Mouse (Mus musculus): ENCODE data around the gene Smad3. TPM values are rescaled to one million over a fixed set of nuclear protein-coding genes. Genes with fewer than 3 reads are reported as not detected.

Smad3 gene
- total and polyA plus RNA-seq, 3 experiments = 0.81 to 1.5 (median 1.2) TPM

DNA sequence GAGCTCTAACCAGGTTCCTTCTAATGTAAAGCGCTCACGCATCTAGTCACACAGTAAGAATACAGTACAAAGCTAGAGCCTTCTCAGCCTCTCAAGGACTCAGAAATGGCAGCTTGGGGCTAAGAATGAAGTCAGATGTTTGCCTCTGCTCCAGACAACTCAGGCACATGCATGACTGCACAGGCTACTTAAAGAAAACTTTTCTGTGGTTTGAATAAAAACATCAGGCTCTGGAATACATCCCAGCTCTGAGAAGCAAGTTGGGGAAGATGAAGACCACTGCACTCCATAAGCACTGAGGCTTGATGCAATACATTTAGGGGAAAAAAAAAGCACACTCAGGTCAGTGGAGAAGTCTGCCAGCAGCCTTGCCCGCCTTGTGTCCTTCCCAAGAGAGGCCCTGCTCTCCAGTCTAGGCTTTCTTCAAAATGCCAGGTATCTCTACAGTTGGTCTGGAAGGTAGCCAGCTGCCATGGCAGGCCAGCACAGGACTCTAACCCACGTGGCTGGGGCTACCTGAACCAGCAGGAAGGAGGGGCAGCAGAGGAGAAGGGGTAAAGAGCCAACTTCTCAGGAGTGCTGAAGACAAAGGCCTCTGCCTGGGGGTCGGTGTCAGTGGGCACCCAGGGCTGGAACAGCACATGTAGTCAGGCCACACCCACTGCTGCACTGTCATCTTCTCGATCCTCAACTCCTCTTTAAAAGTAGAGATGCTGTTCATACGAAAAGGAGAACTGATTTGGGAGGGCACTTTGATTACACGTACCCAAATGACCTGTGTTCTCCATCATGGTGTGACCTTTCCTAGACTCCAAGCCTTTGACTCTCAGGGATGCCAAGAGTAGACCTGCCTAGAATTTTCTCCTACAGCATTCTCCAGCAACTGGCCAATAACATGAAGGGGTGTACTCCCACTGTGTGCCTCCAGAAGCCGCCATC, 109.9 kb downstream of the Smad3 start:
- H3K4me2 ChIP-seq (ENCODE audit: insufficient read depth, low read depth, poor library complexity, severe bottlenecking) = no peak overlapping the region
- no peak overlapping the region for H3K4me3 ChIP-seq (replicated peaks in 1 of 3; ENCODE audit: low read depth in 2 of 3, low read length in 2 of 3, poor library complexity in 1 of 3)
- peaks cover 0 to 11% of the 10 kb centered on the region in 2 experiments; a peak in 2 of 4 replicates for H3K4me1 ChIP-seq (ENCODE audit: control insufficient read depth in 1 of 2, insufficient read depth in 2 of 2)
- H3K27me3 ChIP-seq (replicated peaks) = no peaks in the 10 kb centered on the region
- no peaks in the 10 kb centered on the region for H3K79me2 ChIP-seq (replicated peaks; ENCODE audit: control insufficient read depth, extremely low read depth, insufficient read depth, poor library complexity, severe bottlenecking)
- TF ChIP-seq IRF4 (IDR thresholded peaks at IDR 0.05; ENCODE audit: low read depth, low read length) (no peak), HCFC1 (IDR thresholded peaks at IDR 0.05; ENCODE audit: low read depth, low read length) (no peak), MAX (IDR thresholded peaks at IDR 0.05; ENCODE audit: low read length) (no peak), ZNF384 (IDR thresholded peaks at IDR 0.05; ENCODE audit: low read depth, low read length) (no peak), USF2 (conservative IDR thresholded peaks at IDR 0.05; ENCODE audit: low read depth, low read length) (no peak), TBP (conservative IDR thresholded peaks at IDR 0.05; ENCODE audit: low read depth, low read length) (no peak), RAD21 (IDR thresholded peaks at IDR 0.05; ENCODE audit: low read depth, low read length) (no peak), CHD2 (IDR thresholded peaks at IDR 0.05; ENCODE audit: low read length) (no peak), PAX5 (IDR thresholded peaks at IDR 0.05; ENCODE audit: low read length) (no peak), ETS1 (conservative IDR thresholded peaks at IDR 0.05; ENCODE audit: low read depth, low read length) (no peak), SMC3 (IDR thresholded peaks at IDR 0.05; ENCODE audit: low read depth, low read length) (no peak), POLR2AphosphoS2 (IDR thresholded peaks at IDR 0.05; ENCODE audit: low read depth, low read length) (no peak; the same call in 1 of the 2 replicates), MAFK (IDR thresholded peaks at IDR 0.05; ENCODE audit: insufficient replicate concordance, low read length) (no peak), BHLHE40 (IDR thresholded peaks at IDR 0.05; ENCODE audit: low read depth, low read length) (no peak), USF1 (IDR thresholded peaks at IDR 0.05; ENCODE audit: low read depth, low read length) (no peak), MAZ (IDR thresholded peaks at IDR 0.05; ENCODE audit: low read depth, low read length) (no peak), E2F4 (IDR thresholded peaks at IDR 0.05; ENCODE audit: insufficient replicate concordance, low read depth, low read length) (no peak), MYC (IDR thresholded peaks at IDR 0.05; ENCODE audit: low read depth, low read length) (no peak)
- H3K36me3 ChIP-seq (replicated peaks in 1 of 2; ENCODE audit: control insufficient read depth in 1 of 2, insufficient read depth in 1 of 2, low read length in 1 of 2) = peaks cover 7 to 53% of the 10 kb centered on the region in 2 experiments
- H3K27ac ChIP-seq (ENCODE audit: insufficient read depth, low read depth) = no peak overlapping the region
- no peak overlapping the region for H3K9ac ChIP-seq (ENCODE audit: insufficient read depth, low read depth)
- dilution Hi-C loops (cut with MboI; ENCODE audit: extremely low pct_ligation_motif_present, extremely low pct_unique_long_range_greater_than_20kb, low sequenced_read_pairs) (no loop called here), in situ Hi-C loops (cut with MboI; ENCODE audit: low pct_ligation_motif_present, low pct_unique_long_range_greater_than_20kb, low sequenced_read_pairs) (no loop called here)
- no peak for DNase-seq (ENCODE audit: extremely low read depth)
- no peaks in the 10 kb centered on the region for H3K9me3 ChIP-seq (replicated peaks; ENCODE audit: low read length)

DNA sequence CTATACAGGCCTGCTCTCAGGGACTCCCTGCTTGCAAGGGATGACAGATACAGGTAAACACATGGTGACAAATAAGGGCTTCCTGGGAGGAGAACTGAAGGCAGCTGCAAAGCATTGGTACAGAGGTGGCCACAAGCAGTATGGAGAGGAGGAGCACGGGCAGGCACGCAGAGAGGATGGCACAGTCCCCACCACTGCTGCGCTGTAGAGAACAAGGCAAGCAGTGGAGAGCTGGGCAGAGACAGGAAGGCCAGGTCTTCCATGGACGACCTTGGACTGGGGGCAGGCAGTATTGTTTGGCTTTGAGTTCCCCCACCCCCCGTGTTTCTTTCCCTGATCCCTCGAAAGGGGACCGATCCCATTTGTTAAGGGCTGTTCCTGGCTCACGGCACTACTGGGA, 112.7 kb downstream of the Smad3 start:
- no peak overlapping the region for H3K27ac ChIP-seq (ENCODE audit: insufficient read depth, low read depth)
- TF ChIP-seq RAD21 (IDR thresholded peaks at IDR 0.05; ENCODE audit: low read depth, low read length) (no peak), IRF4 (IDR thresholded peaks at IDR 0.05; ENCODE audit: low read depth, low read length) (no peak), SMC3 (IDR thresholded peaks at IDR 0.05; ENCODE audit: low read depth, low read length) (no peak), MXI1 (IDR thresholded peaks at IDR 0.05; ENCODE audit: low read depth, low read length) (no peak), MAX (IDR thresholded peaks at IDR 0.05; ENCODE audit: low read length) (no peak), KAT2A (IDR thresholded peaks at IDR 0.05; ENCODE audit: insufficient replicate concordance, low read length) (no peak), PAX5 (IDR thresholded peaks at IDR 0.05; ENCODE audit: low read length) (no peak), BHLHE40 (IDR thresholded peaks at IDR 0.05; ENCODE audit: low read depth, low read length) (no peak), ZMIZ1 (IDR thresholded peaks at IDR 0.05; ENCODE audit: low read depth, low read length) (no peak), ZC3H11A (IDR thresholded peaks at IDR 0.05; ENCODE audit: low read depth, low read length) (no peak), ZKSCAN1 (IDR thresholded peaks at IDR 0.05; ENCODE audit: borderline replicate concordance, low read depth, low read length) (no peak), MAZ (IDR thresholded peaks at IDR 0.05; ENCODE audit: low read depth, low read length) (no peak), POLR2A (IDR thresholded peaks at IDR 0.05; ENCODE audit: low read depth, low read length) (no peak), USF1 (IDR thresholded peaks at IDR 0.05; ENCODE audit: low read depth, low read length) (no peak), GABPA (IDR thresholded peaks at IDR 0.05; ENCODE audit: insufficient replicate concordance, low read depth, low read length) (no peak), CHD1 (IDR thresholded peaks at IDR 0.05; ENCODE audit: low read depth, low read length) (no peak), NRF1 (IDR thresholded peaks at IDR 0.05; ENCODE audit: low read depth, low read length) (no peak), ETS1 (conservative IDR thresholded peaks at IDR 0.05; ENCODE audit: low read depth, low read length) (no peak)
- H3K36me3 ChIP-seq (replicated peaks in 1 of 2; ENCODE audit: control insufficient read depth in 1 of 2, insufficient read depth in 1 of 2, low read length in 1 of 2) = peaks cover 24 to 75% of the 10 kb centered on the region in 2 experiments
- no peak overlapping the region for H3K4me3 ChIP-seq (replicated peaks in 1 of 3; ENCODE audit: low read depth in 2 of 3, low read length in 2 of 3, poor library complexity in 1 of 3)
- no peaks in the 10 kb centered on the region for H3K9me3 ChIP-seq (replicated peaks; ENCODE audit: low read length)
- no peaks in the 10 kb centered on the region for H3K79me2 ChIP-seq (replicated peaks; ENCODE audit: control insufficient read depth, extremely low read depth, insufficient read depth, poor library complexity, severe bottlenecking)
- H3K27me3 ChIP-seq (replicated peaks) = no peaks in the 10 kb centered on the region
- in situ Hi-C loops (cut with MboI; ENCODE audit: low pct_ligation_motif_present, low pct_unique_long_range_greater_than_20kb, low sequenced_read_pairs) (no loop called here), dilution Hi-C loops (cut with MboI; ENCODE audit: extremely low pct_ligation_motif_present, extremely low pct_unique_long_range_greater_than_20kb, low sequenced_read_pairs) (no loop called here)
- peaks cover 0 to 16% of the 10 kb centered on the region in 2 experiments; a peak in 2 of 4 replicates for H3K4me1 ChIP-seq (ENCODE audit: control insufficient read depth in 1 of 2, insufficient read depth in 2 of 2)
- no peak overlapping the region for H3K9ac ChIP-seq (ENCODE audit: insufficient read depth, low read depth)
- no peak overlapping the region for H3K4me2 ChIP-seq (ENCODE audit: insufficient read depth, low read depth, poor library complexity, severe bottlenecking)
- DNase-seq (ENCODE audit: extremely low read depth) = no peak

Measured in CH12.LX (cell line).